Mouse (Mus musculus): Measurements from ENCODE around the gene Prkce.

The Prkce gene

GRCm38 (mm10) chr17:86176722-86177121 is 9.1 kb downstream of the Prkce start:
- no peak for DNase-seq (ENCODE audit: low spot score in 2 of 2)

DNA sequence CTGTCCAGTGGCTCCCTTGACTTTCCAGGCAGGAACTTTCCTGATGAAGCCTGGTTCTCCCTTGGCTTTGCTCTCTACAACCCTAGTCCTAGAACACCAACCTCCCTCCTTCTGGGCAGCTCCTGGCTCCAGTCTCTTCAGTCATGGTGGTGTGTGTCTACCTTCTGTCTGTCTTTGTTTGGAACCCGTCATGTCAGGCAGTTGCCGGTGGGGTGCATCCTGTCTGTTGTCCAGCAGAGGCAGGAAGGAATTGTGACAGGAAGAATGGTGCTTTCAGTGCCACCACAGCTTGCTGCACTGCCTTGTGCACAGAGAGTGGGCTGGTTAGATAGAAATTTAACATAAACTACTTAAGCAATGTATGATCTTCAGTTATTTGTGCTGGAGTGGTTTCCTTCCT is 16.2 kb downstream of the Prkce start:
- no peak for DNase-seq (ENCODE audit: low spot score in 2 of 2)

DNA sequence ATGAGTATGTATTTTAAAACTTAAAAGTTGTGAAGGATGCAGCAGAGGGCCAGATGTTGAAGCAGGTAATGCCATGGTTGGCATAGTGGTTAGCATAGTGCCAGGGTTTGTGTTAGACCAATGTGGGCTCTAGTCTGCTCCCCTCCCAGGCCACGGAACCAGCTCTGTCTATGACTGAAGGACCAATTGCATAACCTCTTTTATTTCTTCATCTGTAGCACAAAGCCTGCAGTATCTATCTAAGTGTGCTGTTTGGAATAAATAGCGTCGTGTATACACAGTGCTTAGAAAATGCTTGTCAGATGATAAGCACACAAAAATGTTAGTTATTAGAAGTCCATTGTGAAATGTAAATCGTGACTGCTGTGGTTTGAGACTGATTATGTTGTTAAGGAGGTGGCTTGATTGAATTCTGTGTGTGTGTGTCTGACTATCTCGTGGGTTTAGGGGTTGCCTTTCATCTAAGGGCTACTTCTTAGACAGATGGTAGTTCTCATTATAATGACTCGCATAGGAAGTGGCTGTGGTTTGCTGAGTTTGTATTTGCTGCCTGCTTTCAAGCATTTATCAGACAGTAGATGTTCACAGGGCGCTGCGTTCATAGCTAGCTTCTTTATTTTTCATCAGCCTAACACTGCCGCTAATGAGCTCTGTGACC is 17.1 kb downstream of the Prkce start:
- no peak for DNase-seq (ENCODE audit: low spot score in 2 of 2)

DNA sequence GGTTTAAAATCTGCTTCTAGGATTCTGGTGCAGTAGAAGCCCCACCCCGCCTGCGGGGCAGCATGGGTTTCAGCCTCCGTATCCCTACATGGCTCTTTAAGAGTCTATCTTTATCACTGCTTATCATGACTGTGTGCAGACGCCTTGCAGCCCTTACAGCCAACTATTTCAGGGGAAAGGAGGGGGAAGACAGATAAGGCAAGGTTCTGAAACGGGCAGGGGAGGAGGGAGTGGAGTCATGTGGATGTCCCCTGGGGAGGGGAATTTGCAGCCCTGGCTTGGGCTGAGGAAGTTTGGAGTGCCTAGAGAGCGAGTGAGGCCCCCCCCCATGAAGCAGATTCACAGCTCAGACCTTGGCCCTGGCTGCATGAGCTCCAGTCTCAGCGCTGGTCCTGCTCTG is 18.0 kb downstream of the Prkce start:
- DNase-seq (ENCODE audit: low spot score in 2 of 2) = no peak

- DNase-seq (ENCODE audit: low spot score in 2 of 2) = no peak
Measured at GRCm38 (mm10) chr17:86187777-86188176, 20.2 kb downstream of the Prkce start.

GRCm38 (mm10) chr17:86193979-86194378 is 26.4 kb downstream of the Prkce start:
- no peak for DNase-seq (ENCODE audit: low spot score in 2 of 2)

DNA sequence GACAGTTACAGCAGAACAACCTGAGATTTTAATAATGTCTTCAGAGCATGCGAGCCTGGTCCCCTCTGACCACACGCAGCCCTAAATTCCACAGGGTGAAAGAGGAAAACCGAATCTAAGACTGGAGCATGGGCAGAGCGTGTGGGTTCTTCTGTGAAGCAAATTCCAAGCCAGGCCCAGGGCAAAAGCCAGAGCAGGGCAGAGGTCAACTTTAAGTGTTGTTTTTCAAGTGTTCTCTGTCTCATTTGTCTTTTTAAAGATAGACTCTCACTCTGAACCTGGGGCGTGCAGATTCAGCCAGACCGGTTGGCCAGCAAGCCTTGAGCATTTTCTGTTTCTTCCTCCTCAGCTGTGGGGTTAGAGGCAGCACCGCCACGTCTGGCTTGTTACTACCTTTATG is 27.3 kb downstream of the Prkce start:
- DNase-seq (ENCODE audit: low spot score in 2 of 2) = no peak

- DNase-seq (ENCODE audit: low spot score in 2 of 2) = no peak
Measured at GRCm38 (mm10) chr17:86198496-86199465, 31.2 kb downstream of the Prkce start.

- DNase-seq (ENCODE audit: low spot score in 2 of 2) = no peak
Measured at GRCm38 (mm10) chr17:86201981-86202380, 34.4 kb downstream of the Prkce start.

DNA sequence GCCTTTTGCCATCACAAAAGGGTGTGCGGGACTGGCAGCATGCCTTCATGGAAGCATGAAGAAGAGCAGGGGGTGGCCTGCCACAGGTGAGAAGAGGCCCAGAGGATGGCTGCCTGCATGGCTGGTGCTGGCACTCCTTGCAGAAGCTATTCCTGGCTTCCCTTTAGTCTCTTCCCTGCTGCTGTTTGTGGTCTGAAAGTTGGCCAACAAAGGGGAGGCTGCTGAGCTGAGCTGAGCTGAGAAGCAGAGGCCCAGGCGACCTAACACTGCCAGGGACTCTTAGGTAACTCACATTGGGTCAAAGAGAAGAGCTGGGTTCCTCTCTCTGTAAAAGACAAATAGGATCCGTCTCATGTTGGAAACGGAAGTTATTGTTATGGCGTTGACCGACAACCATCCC is 35.4 kb downstream of the Prkce start:
- DNase-seq (ENCODE audit: low spot score in 2 of 2) = no peak

DNA sequence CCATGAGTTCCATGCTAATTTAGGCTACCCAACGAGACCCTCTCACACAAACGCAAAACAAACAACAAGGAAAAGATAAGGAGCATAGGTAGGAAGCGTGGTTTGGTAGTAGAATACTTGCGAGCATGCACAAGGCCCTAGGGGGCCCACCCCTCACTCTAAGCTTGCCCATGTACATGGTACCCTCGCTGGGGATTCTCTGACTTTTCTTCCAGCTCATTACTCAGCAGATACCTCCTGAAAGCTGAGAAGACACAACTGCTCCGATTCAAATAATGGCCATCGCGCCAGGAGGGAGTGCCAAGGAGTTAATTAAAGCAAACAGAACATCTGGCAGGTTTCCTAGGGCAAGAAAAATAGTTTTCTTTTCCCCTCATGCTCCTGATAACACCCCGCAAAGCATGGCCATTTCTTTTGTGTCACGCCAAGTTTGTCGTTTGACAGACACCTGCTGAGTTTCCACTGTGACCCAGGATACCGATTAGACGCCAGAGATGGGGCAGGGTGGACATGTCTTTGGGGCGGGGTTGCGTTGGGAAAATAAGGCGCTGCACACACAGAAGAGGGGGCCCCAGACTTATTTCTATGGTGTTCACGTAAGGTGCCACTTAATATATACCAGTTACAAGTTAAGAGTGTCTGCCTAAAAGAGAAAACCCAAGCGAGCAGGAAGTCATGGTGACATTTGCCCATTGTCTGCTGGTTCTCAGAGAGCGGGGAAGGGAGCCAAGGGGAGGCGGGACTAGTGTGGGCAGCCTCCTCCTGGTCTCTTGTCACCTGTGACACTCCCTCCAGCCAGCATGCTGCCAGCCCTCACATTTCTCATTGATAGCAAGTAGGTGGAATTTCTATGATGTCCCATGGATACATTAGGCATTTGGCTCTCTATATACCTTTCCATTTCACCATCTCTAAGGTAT is 36.2 kb downstream of the Prkce start:
- DNase-seq (ENCODE audit: low spot score in 2 of 2) = no peak

DNA sequence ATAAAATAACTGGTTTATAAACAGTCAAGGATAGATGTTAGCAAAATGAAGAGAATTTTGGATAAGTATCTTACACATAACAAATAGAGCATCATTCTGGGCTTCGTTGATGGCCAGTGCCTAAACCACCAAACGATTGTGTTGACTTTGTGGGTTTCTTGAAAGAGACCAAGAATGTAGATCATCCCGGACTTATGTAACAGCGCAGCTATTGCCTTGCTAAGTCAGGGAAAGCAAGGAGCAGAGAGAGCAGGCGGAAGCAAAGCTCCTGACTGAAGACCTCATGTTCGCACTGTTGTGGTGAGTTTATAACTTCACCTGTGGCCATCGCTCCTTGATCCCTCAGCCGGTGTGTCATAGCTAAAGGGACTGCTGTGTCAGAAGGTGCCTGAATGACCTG is 38.7 kb downstream of the Prkce start:
- DNase-seq (ENCODE audit: low spot score in 2 of 2) = no peak

GRCm38 (mm10) chr17:86208057-86208820 is 40.7 kb downstream of the Prkce start:
- DNase-seq (ENCODE audit: low spot score in 2 of 2) = no peak

DNA sequence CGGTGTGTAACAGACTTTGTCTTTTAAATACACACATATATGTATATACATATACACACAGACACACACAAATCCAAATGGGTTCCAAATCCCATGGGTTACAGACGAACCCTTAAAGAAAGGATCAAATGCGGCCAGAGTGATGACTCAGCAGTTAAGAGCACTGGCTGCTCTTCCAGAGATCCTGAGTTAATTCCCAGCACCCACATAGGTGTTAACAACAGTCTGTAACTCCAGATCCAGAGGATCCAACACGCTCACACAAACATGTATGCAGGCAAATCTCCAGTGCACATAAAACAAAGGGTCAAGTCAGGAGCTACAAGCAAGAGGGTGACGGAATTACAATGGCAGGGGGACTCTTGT is 41.2 kb downstream of the Prkce start:
- DNase-seq (ENCODE audit: low spot score in 2 of 2) = no peak

DNA sequence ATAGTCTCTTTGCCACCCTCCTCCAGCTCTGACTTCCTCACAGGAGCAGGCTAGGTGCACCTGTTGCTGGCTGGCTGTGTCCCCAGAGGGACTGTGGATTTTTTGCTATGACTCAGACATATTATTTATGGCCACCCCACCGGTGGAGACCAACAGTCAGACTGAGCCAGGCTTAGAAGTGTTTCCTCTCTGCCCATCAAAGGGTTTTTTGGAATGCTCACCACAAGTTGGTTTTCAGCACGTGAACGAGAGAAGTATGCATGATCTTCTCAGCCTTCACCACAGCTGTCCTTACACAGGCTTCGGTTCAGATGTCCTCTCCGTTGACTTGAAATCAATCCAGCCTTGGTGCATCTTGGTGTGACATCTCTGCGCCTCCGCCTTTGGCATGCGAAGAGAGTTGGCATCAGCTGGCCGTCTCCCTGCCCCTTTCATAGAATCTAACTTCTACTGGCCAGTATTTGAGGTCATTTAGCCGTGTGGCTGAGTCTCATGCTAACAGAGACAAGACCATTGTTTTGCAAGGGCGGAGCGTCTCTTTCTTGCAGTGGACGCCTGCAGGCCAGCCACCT is 42.2 kb downstream of the Prkce start:
- no peak for DNase-seq (ENCODE audit: low spot score in 2 of 2)

- DNase-seq (ENCODE audit: low spot score in 2 of 2) = no peak
Measured at GRCm38 (mm10) chr17:86212204-86212603, 44.6 kb downstream of the Prkce start.

DNA sequence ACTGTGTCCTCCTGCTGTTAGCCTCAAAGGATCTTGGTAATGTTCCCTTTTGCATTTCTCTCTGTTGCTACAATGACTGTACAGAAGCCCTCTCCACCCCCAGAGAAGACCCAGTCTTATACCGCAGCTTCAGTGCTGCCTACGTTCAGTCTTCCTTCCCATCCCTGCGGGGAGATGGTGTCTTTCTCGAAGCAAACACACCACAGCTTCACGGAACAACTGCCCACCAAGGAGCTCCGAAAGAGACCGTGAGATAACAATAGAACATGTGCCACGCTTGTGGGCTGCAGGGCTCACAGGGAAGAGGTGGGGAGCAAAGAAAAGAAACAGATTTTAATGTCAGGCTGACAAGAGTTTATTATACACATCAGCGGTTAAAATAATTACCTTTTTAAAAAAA is 46.7 kb downstream of the Prkce start:
- no peak for DNase-seq (ENCODE audit: low spot score in 2 of 2)

DNA sequence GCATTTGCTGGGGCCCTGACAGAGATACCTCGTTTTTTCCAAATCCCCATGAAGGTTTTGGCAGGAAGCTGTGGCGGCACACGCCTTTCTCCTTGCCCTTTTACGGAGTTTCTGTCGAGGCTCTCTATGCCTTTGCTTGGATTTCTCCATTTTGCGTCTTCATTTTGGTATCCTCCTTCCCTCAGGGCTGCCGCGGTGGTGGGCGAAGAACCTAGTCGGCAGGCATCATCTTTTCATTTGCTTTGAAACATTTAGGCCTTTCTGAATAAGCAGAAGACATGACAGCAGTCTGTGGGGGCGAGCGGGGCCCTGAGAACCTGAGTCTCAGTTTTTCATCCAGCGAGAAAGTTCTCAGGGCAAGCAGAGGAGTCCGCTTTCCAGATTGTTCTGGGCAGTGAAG is 47.2 kb downstream of the Prkce start:
- DNase-seq (ENCODE audit: low spot score in 2 of 2) = no peak

- no peak for DNase-seq (ENCODE audit: low spot score in 2 of 2)
Measured at GRCm38 (mm10) chr17:86215771-86216170, 48.2 kb downstream of the Prkce start.

DNA sequence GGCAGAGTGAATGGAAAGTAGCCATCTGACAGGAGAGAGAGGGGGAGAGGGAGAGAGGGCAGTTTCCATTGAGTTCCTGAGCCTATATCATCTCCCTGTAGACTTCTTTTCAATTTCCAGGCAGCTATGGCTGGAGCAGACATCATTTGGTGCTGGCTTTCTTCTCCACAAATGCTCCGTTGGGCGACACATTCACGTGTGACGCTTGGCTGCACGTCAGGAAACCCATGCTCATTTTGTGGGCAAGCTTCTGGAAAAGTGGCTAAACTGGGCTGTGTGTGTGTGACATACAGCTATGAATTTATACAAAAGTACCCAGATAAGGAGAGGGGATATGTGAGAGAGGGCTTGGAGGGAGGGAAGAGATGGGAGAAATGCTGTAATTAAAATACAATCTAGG is 49.9 kb downstream of the Prkce start:
- DNase-seq (ENCODE audit: low spot score in 2 of 2) = no peak

DNA sequence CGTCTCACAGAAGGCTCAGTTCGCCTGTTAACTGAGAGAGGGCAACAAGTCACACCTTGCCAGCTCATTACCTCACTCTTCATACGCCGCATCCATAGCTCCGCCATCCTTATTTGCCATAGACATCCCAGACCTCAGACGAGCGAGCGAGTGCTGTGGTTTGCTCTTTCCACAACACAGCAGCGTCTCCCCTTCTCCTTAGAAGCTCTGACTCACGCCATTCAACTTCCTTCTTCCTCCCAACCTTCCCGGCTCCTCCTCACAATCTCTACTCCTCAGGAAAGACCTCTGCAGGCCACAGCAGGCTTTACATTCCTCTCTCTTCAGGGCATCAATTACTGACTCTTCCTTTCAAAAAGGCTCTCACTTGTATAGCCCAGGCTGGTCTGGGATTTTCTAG is 51.0 kb downstream of the Prkce start:
- no peak for DNase-seq (ENCODE audit: low spot score in 2 of 2)
